Mouse (Mus musculus) MEL (cell line): ENCODE data around the gene Pemt. TPM values are rescaled to one million over a fixed set of nuclear protein-coding genes. Genes with fewer than 3 reads are reported as not detected.

ENCODE experiments used
- DNase-seq: peaks from one replicate; pipeline ENCODE4 v3.0.0; 2011; ENCODE audit warnings: low read depth, low spot score
- H3K27ac ChIP-seq: 2 replicates; pipeline ENCODE4 v1.5.1; 2012; ENCODE audit warnings: low read depth, mild to moderate bottlenecking, control low read depth, low read length, moderate library complexity; ENCODE audit not compliant: control insufficient read depth
- H3K27me3 ChIP-seq, 2 experiments: fragments of 150-350 bp in 1 of 2; sonication (generic) in 1 of 2; 2 replicates each; pipeline ENCODE4 v1.6.1; 2012; ENCODE audit warnings: low read length in 2 of 2, mild to moderate bottlenecking in 2 of 2, improper control_type of control experiment in 1 of 2, moderate library complexity in 1 of 2; ENCODE audit not compliant: insufficient read depth in 2 of 2, control insufficient read depth in 1 of 2
- H3K36me3 ChIP-seq, 2 experiments: 2 replicates each; pipeline ENCODE4 v1.6.1; 2012 to 2014; ENCODE audit warnings: low read length in 2 of 2, improper control_type of control experiment in 1 of 2, inconsistent platforms in 1 of 2, mild to moderate bottlenecking in 1 of 2; ENCODE audit not compliant: insufficient read depth in 2 of 2, control insufficient read depth in 1 of 2
- H3K4me1 ChIP-seq, 2 experiments: fragments of 150-350 bp in 1 of 2; sonication (generic) in 1 of 2; 2 replicates each; pipeline ENCODE4 v1.6.1; 2012; ENCODE audit warnings: low read length in 2 of 2, improper control_type of control experiment in 1 of 2, mild to moderate bottlenecking in 1 of 2; ENCODE audit not compliant: insufficient read depth in 2 of 2, control insufficient read depth in 1 of 2
- H3K4me3 ChIP-seq, 2 experiments: fragments of 150-350 bp in 1 of 2; sonication (generic) in 1 of 2; 2 replicates each; pipeline ENCODE4 v1.5.1; 2012; ENCODE audit warnings: low read depth in 2 of 2, low read length in 2 of 2, mild to moderate bottlenecking in 2 of 2, moderate library complexity in 2 of 2, control low read depth in 1 of 2, improper control_type of control experiment in 1 of 2; ENCODE audit not compliant: control insufficient read depth in 1 of 2, insufficient read depth in 1 of 2
- H3K79me2 ChIP-seq: 2 replicates; pipeline ENCODE4 v1.6.1; 2012; ENCODE audit warnings: mild to moderate bottlenecking, low read length, moderate library complexity; ENCODE audit not compliant: control insufficient read depth, poor library complexity, insufficient read depth
- H3K9ac ChIP-seq: 2 replicates; pipeline ENCODE4 v1.6.1; 2012; ENCODE audit warnings: low read depth, mild to moderate bottlenecking, control low read depth, low read length, moderate library complexity; ENCODE audit not compliant: control insufficient read depth, poor library complexity, severe bottlenecking
- H3K9me3 ChIP-seq: fragments of 150-350 bp; sonication (generic); replicated peaks from 2 replicates; pipeline ENCODE4 v1.6.1; 2012; ENCODE audit warnings: mild to moderate bottlenecking, low read length, improper control_type of control experiment, moderate library complexity; ENCODE audit not compliant: insufficient read depth
- BHLHE40 ChIP-seq: IDR thresholded peaks from 2 replicates; pipeline ENCODE4 v1.6.1; 2012; ENCODE audit warnings: low read depth, mild to moderate bottlenecking, inconsistent platforms, low read length, improper control_type of control experiment, borderline replicate concordance
- CHD1 ChIP-seq: IDR thresholded peaks from 2 replicates; pipeline ENCODE4 v1.6.1; 2012; ENCODE audit warnings: low read depth, mild to moderate bottlenecking, inconsistent platforms, low read length, improper control_type of control experiment
- CHD2 ChIP-seq: IDR thresholded peaks from 2 replicates; pipeline ENCODE4 v1.6.1; 2011; ENCODE audit warnings: low read length, improper control_type of control experiment
- CTCF ChIP-seq, 3 experiments: IDR thresholded peaks in 2 of 3; conservative IDR thresholded peaks in 1 of 3; 2 replicates each; pipeline ENCODE4 v1.5.1; 2011 to 2012; ENCODE audit warnings: low read length in 3 of 3, low read depth in 2 of 3, mild to moderate bottlenecking in 2 of 3, improper control_type of control experiment in 1 of 3, inconsistent platforms in 1 of 3, mixed read lengths in 1 of 3, moderate library complexity in 1 of 3; ENCODE audit not compliant: control insufficient read depth in 1 of 3, insufficient read depth in 1 of 3, poor library complexity in 1 of 3, severe bottlenecking in 1 of 3
- E2F4 ChIP-seq: IDR thresholded peaks from 2 replicates; pipeline ENCODE4 v1.6.1; 2011; ENCODE audit warnings: low read depth, low read length, improper control_type of control experiment, borderline replicate concordance
- ETS1 ChIP-seq: IDR thresholded peaks from 2 replicates; pipeline ENCODE4 v1.6.1; 2012; ENCODE audit warnings: low read depth, mild to moderate bottlenecking, inconsistent platforms, low read length, improper control_type of control experiment, moderate library complexity
- GABPA ChIP-seq: IDR thresholded peaks from 2 replicates; pipeline ENCODE4 v1.6.1; 2012; ENCODE audit warnings: low read depth, mild to moderate bottlenecking, inconsistent platforms, low read length, improper control_type of control experiment, moderate library complexity
- JUND ChIP-seq: IDR thresholded peaks from 2 replicates; pipeline ENCODE4 v1.6.1; 2011; ENCODE audit warnings: low read depth, mild to moderate bottlenecking, improper control_type of control experiment, low read length
- KAT2A ChIP-seq: conservative IDR thresholded peaks from 2 replicates; pipeline ENCODE4 v1.6.1; 2012; ENCODE audit warnings: low read depth, low read length, improper control_type of control experiment, inconsistent platforms
- MAZ ChIP-seq: IDR thresholded peaks from 2 replicates; pipeline ENCODE4 v1.6.1; 2012; ENCODE audit warnings: low read depth, mild to moderate bottlenecking, inconsistent platforms, low read length, improper control_type of control experiment
- MEF2A ChIP-seq: IDR thresholded peaks from 2 replicates; pipeline ENCODE4 v1.6.1; 2014; ENCODE audit warnings: low read depth, mild to moderate bottlenecking, inconsistent platforms, low read length, improper control_type of control experiment; ENCODE audit not compliant: poor library complexity, insufficient replicate concordance, severe bottlenecking; ENCODE audit errors: extremely low read depth
- MXI1 ChIP-seq: IDR thresholded peaks from 2 replicates; pipeline ENCODE4 v1.6.1; 2011; ENCODE audit warnings: mild to moderate bottlenecking, low read depth, low read length, improper control_type of control experiment
- MYB ChIP-seq: IDR thresholded peaks from 2 replicates; pipeline ENCODE4 v1.6.1; 2011; ENCODE audit warnings: mild to moderate bottlenecking, low read depth, low read length, improper control_type of control experiment
- MYC ChIP-seq: IDR thresholded peaks from 2 replicates; pipeline ENCODE4 v1.6.1; 2011; ENCODE audit warnings: low read depth, mild to moderate bottlenecking, low read length, improper control_type of control experiment, moderate library complexity
- NRF1 ChIP-seq: IDR thresholded peaks from 2 replicates; pipeline ENCODE4 v1.6.1; 2014; ENCODE audit warnings: low read depth, mild to moderate bottlenecking, inconsistent platforms, low read length, improper control_type of control experiment, moderate library complexity; ENCODE audit not compliant: poor library complexity, insufficient read depth, severe bottlenecking
- POLR2A ChIP-seq, 2 experiments: IDR thresholded peaks; 2 replicates each; pipeline ENCODE4 v1.6.1; 2011 to 2012; ENCODE audit warnings: low read length in 2 of 2, mild to moderate bottlenecking in 2 of 2, control low read depth in 1 of 2, improper control_type of control experiment in 1 of 2, low read depth in 1 of 2, moderate library complexity in 1 of 2; ENCODE audit not compliant: control insufficient read depth in 1 of 2, insufficient read depth in 1 of 2, poor library complexity in 1 of 2
- POLR2AphosphoS2 ChIP-seq: IDR thresholded peaks from 2 replicates; pipeline ENCODE4 v1.6.1; 2011; ENCODE audit warnings: low read length, improper control_type of control experiment
- POLR2AphosphoS5 ChIP-seq: IDR thresholded peaks from 2 replicates; pipeline ENCODE4 v1.6.1; 2012; ENCODE audit warnings: low read depth, borderline replicate concordance, mild to moderate bottlenecking, inconsistent platforms, low read length, moderate library complexity, mixed read lengths
- SIN3A ChIP-seq: IDR thresholded peaks from 2 replicates; pipeline ENCODE4 v1.6.1; 2012; ENCODE audit warnings: low read length, improper control_type of control experiment, inconsistent platforms
- SMC3 ChIP-seq: IDR thresholded peaks from 2 replicates; pipeline ENCODE4 v1.6.1; 2011; ENCODE audit warnings: low read depth, low read length, improper control_type of control experiment
- TAL1 ChIP-seq: IDR thresholded peaks from 2 replicates; pipeline ENCODE4 v1.6.1; 2012; ENCODE audit warnings: mild to moderate bottlenecking, inconsistent platforms, low read length, moderate library complexity, mixed read lengths
- TBP ChIP-seq: IDR thresholded peaks from 2 replicates; pipeline ENCODE4 v1.8.0; 2011; ENCODE audit warnings: low read depth, low read length, improper control_type of control experiment
- TCF12 ChIP-seq: IDR thresholded peaks from 2 replicates; pipeline ENCODE4 v1.6.1; 2014; ENCODE audit warnings: low read depth, mild to moderate bottlenecking, inconsistent platforms, low read length, improper control_type of control experiment, moderate library complexity
- USF1 ChIP-seq: IDR thresholded peaks from 2 replicates; pipeline ENCODE4 v1.6.1; 2014; ENCODE audit warnings: low read depth, mild to moderate bottlenecking, inconsistent platforms, low read length, improper control_type of control experiment, moderate library complexity
- ZC3H11A ChIP-seq: IDR thresholded peaks from 2 replicates; pipeline ENCODE4 v1.6.1; 2012; ENCODE audit warnings: low read depth, mild to moderate bottlenecking, inconsistent platforms, low read length, improper control_type of control experiment
- ZKSCAN1 ChIP-seq: IDR thresholded peaks from 2 replicates; pipeline ENCODE4 v1.6.1; 2012; ENCODE audit warnings: low read depth, mild to moderate bottlenecking, inconsistent platforms, low read length, improper control_type of control experiment, moderate library complexity
- ZNF384 ChIP-seq: IDR thresholded peaks from 2 replicates; pipeline ENCODE4 v1.6.1; 2012; ENCODE audit warnings: low read depth, mild to moderate bottlenecking, inconsistent platforms, low read length, improper control_type of control experiment
- polyA plus RNA-seq, 2 experiments: library from polyadenylated mRNA; stranded (reverse) in 1 of 2; unstranded in 1 of 2; fragments of >175 nt in 1 of 2; fragments of >200 nt in 1 of 2; gene quantifications; 2 replicates each; pipeline versions ENCODE4 v1.2.1 to v1.2.4; 2012; ENCODE audit warnings: low replicate concordance in 2 of 2, low read depth in 1 of 2; ENCODE audit not compliant: insufficient read length in 2 of 2, insufficient read depth in 1 of 2, missing spikeins in 1 of 2
- total RNA-seq: library from RNA; depleted of rRNA; stranded (reverse); fragments of 300-350 nt; gene quantifications from 2 replicates; pipeline ENCODE4 v1.2.3, GENCODE M21; 2012

Gene Pemt
- total and polyA plus RNA-seq, 3 experiments = 26.1 to 27.9 TPM; not detected in 1

DNA sequence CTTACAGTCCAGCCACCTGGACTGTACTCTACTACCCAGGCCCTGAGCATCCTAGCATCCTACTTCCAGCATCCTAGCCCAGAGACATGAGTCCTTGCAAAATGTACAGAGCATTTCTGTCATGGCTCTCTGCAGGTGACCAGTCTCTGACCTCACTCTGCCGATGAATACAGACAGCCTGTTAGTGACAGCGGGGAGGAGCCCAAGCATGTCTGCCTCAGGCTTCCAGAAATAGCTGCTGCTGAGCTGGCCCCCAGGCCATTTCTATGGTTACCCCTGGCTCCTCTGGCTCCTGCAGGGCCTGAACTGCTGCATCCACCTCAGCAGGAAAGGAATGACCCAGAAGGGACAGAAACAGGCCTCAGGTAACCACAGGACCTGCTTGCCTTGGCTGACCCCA is 74.6 kb downstream of the Pemt start:
- Histone ChIP-seq H3K9ac (no peak overlapping the region), H3K9me3 (no peaks in the 10 kb centered on the region), H3K27me3 (no peaks in the 10 kb centered on the region), H3K79me2 (no peaks in the 10 kb centered on the region), H3K4me1 (no peaks in the 10 kb centered on the region), H3K27ac (no peak overlapping the region), H3K4me3 (no peak overlapping the region), H3K36me3 (no peaks in the 10 kb centered on the region)
- no peak for TF ChIP-seq POLR2A (IDR thresholded peaks at IDR 0.05; ENCODE audit: control insufficient read depth in 1 of 2, insufficient read depth in 1 of 2, low read depth in 1 of 2, low read length in 2 of 2, poor library complexity in 1 of 2)
- TF ChIP-seq TCF12 = no peak
- TF ChIP-seq POLR2AphosphoS2 = no peak
- TF ChIP-seq KAT2A = no peak
- TF ChIP-seq TBP = no peak
- TF ChIP-seq CHD2 = no peak
- TF ChIP-seq SMC3 = no peak
- TF ChIP-seq NRF1 = no peak
- TF ChIP-seq SIN3A = no peak
- TF ChIP-seq CHD1 = no peak
- TF ChIP-seq TAL1 = no peak
- TF ChIP-seq USF1 = no peak
- TF ChIP-seq ETS1 = no peak
- no peak for TF ChIP-seq GABPA
- TF ChIP-seq ZNF384 = no peak
- no peak for DNase-seq

DNA sequence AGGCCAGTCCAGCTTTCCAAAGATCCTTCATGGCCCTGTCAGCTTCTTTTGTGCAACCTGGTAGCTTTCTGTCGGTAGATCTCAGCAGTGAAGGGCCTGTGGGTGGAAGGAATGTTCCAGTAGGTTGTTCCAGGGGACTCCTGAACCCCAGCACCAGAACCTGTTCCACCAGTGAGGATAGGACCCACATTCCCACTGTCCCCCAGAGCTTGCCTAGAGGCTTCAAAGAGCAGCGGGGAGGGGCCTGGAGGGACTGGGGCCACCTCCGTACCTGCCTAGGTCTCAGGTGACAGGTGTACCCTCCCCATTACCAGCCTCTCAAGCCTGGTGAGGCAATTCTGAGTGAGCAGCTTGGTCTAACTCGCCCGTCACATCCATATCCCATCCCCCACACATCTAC is 75.5 kb downstream of the Pemt start:
- Histone ChIP-seq H3K36me3 (no peaks in the 10 kb centered on the region), H3K27me3 (no peaks in the 10 kb centered on the region), H3K4me3 (no peak overlapping the region), H3K9me3 (no peaks in the 10 kb centered on the region), H3K9ac (no peak overlapping the region), H3K27ac (no peak overlapping the region), H3K4me1 (peaks cover 3 to 9% of the 10 kb centered on the region in 2 experiments), H3K79me2 (no peaks in the 10 kb centered on the region)
- TF ChIP-seq TAL1 = no peak
- TF ChIP-seq MEF2A = no peak
- TF ChIP-seq E2F4 = no peak
- TF ChIP-seq MAZ = no peak
- TF ChIP-seq TCF12 = no peak
- TF ChIP-seq CHD1 = no peak
- TF ChIP-seq ZC3H11A = no peak
- TF ChIP-seq MYC = no peak
- no peak for TF ChIP-seq JUND
- no peak for TF ChIP-seq POLR2AphosphoS5
- no peak for TF ChIP-seq NRF1
- TF ChIP-seq USF1 = no peak
- no peak for TF ChIP-seq POLR2A (IDR thresholded peaks at IDR 0.05; ENCODE audit: control insufficient read depth in 1 of 2, insufficient read depth in 1 of 2, low read depth in 1 of 2, low read length in 2 of 2, poor library complexity in 1 of 2)
- TF ChIP-seq ZKSCAN1 = no peak
- TF ChIP-seq SIN3A = no peak
- no peak for TF ChIP-seq BHLHE40
- no peak for TF ChIP-seq CTCF (IDR thresholded peaks at IDR 0.05 in 2 of 3, conservative IDR thresholded peaks at IDR 0.05 in 1 of 3; ENCODE audit: control insufficient read depth in 1 of 3, insufficient read depth in 1 of 3, low read depth in 2 of 3, low read length in 3 of 3, poor library complexity in 1 of 3, severe bottlenecking in 1 of 3)
- no peak for TF ChIP-seq MYB
- no peak for TF ChIP-seq MXI1
- no peak for TF ChIP-seq KAT2A
- no peak for DNase-seq
